Mouse (Mus musculus): ENCODE results near the gene Lurap1. TPM values are rescaled to one million over a fixed set of nuclear protein-coding genes. Genes with fewer than 3 reads are reported as not detected.

Gene Lurap1
- polyA plus RNA-seq, 1 experiment = 0.85 TPM

DNA sequence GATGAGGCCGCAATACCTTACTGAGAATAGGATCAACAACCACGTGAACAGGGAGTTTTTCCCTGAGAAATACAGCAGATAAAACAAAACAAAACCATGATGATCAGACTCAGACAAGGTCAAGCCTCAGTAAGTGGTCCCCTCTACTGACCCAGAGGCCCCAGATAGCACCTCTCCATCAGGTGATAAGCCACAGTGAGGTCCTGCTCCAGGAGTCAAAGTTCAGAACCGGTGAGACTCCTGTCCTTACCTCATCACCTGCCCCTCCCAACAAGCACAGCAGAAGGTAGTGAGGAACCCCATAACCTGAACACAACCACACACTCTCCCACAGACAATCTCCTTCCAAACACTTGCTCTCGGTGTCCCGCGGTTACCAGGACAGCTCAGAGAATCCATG lies 40.4 kb downstream of the Lurap1 start:
- H3K36me3 ChIP-seq (ENCODE audit: control insufficient read depth, insufficient read depth, low read length) = peaks cover under 1% of the 10 kb centered on the region
- H3K4me1 ChIP-seq (ENCODE audit: control insufficient read depth, insufficient read depth, insufficient read length, low read length) = peaks cover 3% of the 10 kb centered on the region; the same call in 1 of the 2 replicates
- no peaks in the 10 kb centered on the region for H3K27me3 ChIP-seq (ENCODE audit: control insufficient read depth, insufficient read depth, low read length)
- TF ChIP-seq POLR2A (IDR thresholded peaks at IDR 0.05; ENCODE audit: low read depth, low read length) (no peak), CTCF (IDR thresholded peaks at IDR 0.05; ENCODE audit: extremely low read depth, insufficient read length, insufficient replicate concordance, low read depth, low read length) (no peak)
- 80% methylated on average over 6 of the region's 6 CpGs for WGBS
- no peak overlapping the region for H3K4me3 ChIP-seq (ENCODE audit: low read depth, low read length)
- no peak overlapping the region for H3K27ac ChIP-seq (ENCODE audit: insufficient read depth, low read depth, low read length)

DNA sequence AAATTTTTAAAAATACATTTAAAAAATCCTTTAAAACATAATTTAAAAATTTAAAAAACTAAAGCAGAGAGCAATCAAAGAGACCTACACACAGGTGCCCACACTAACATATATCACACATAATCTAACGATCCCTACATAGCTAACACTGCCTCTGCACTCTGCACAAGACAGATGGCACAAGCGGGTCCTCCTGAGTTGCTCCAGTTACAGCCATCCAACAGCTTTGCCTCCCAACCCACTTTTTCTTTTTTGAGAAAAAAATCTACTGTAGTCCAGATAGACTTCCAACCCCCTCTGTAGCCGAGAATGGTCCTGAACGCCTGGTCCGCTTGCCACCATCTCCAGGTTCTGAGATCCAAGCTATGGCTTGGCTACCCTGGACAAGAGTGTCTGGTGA lies 45.9 kb downstream of the Lurap1 start:
- Histone ChIP-seq H3K27me3 (ENCODE audit: control insufficient read depth, insufficient read depth, low read length) (no peaks in the 10 kb centered on the region), H3K4me1 (ENCODE audit: control insufficient read depth, insufficient read depth, insufficient read length, low read length) (no peaks in the 10 kb centered on the region), H3K4me3 (ENCODE audit: low read depth, low read length) (no peak overlapping the region), H3K27ac (ENCODE audit: insufficient read depth, low read depth, low read length) (no peak overlapping the region), H3K36me3 (ENCODE audit: control insufficient read depth, insufficient read depth, low read length) (peaks cover 9% of the 10 kb centered on the region; the same call in 1 of the 2 replicates)
- 91% methylated on average over 5 of the region's 5 CpGs for WGBS
- TF ChIP-seq POLR2A (IDR thresholded peaks at IDR 0.05; ENCODE audit: low read depth, low read length) (no peak), CTCF (IDR thresholded peaks at IDR 0.05; ENCODE audit: extremely low read depth, insufficient read length, insufficient replicate concordance, low read depth, low read length) (no peak)

GRCm38 (mm10) chr4:116100959-116101358 lies 50.2 kb downstream of the Lurap1 start:
- WGBS = 62% methylated on average over 7 of the region's 7 CpGs
- no peak overlapping the region for H3K4me3 ChIP-seq (ENCODE audit: low read depth, low read length)

GRCm38 (mm10) chr4:116097211-116097610 lies 53.9 kb downstream of the Lurap1 start:
- H3K36me3 ChIP-seq (ENCODE audit: control insufficient read depth, insufficient read depth, low read length) = peaks cover 64% of the 10 kb centered on the region
- 63% methylated on average over 8 of the region's 8 CpGs for WGBS
- TF ChIP-seq CTCF (IDR thresholded peaks at IDR 0.05; ENCODE audit: extremely low read depth, insufficient read length, insufficient replicate concordance, low read depth, low read length) = no peak
- no peak for TF ChIP-seq POLR2A (IDR thresholded peaks at IDR 0.05; ENCODE audit: low read depth, low read length)
- H3K27ac ChIP-seq (ENCODE audit: insufficient read depth, low read depth, low read length) = no peak overlapping the region
- no peak overlapping the region for H3K4me3 ChIP-seq (ENCODE audit: low read depth, low read length)
- no peaks in the 10 kb centered on the region for H3K27me3 ChIP-seq (ENCODE audit: control insufficient read depth, insufficient read depth, low read length)
- H3K4me1 ChIP-seq (ENCODE audit: control insufficient read depth, insufficient read depth, insufficient read length, low read length) = no peaks in the 10 kb centered on the region

More at GRCm38 (mm10) chr4:116100959-116101358, 50.2 kb downstream of the Lurap1 start:
- no peaks in the 10 kb centered on the region for H3K4me1 ChIP-seq (ENCODE audit: control insufficient read depth, insufficient read depth, insufficient read length, low read length)
- peaks cover 39% of the 10 kb centered on the region for H3K36me3 ChIP-seq (ENCODE audit: control insufficient read depth, insufficient read depth, low read length)
- no peaks in the 10 kb centered on the region for H3K27me3 ChIP-seq (ENCODE audit: control insufficient read depth, insufficient read depth, low read length)
- TF ChIP-seq POLR2A (IDR thresholded peaks at IDR 0.05; ENCODE audit: low read depth, low read length) (no peak), CTCF (IDR thresholded peaks at IDR 0.05; ENCODE audit: extremely low read depth, insufficient read length, insufficient replicate concordance, low read depth, low read length) (no peak)
- no peak overlapping the region for H3K27ac ChIP-seq (ENCODE audit: insufficient read depth, low read depth, low read length)

- Histone ChIP-seq H3K27me3 (ENCODE audit: control insufficient read depth, insufficient read depth, low read length) (no peaks in the 10 kb centered on the region), H3K36me3 (ENCODE audit: control insufficient read depth, insufficient read depth, low read length) (peaks cover 64% of the 10 kb centered on the region), H3K4me1 (ENCODE audit: control insufficient read depth, insufficient read depth, insufficient read length, low read length) (no peaks in the 10 kb centered on the region), H3K4me3 (ENCODE audit: low read depth, low read length) (no peak overlapping the region), H3K27ac (ENCODE audit: insufficient read depth, low read depth, low read length) (no peak overlapping the region)
- 84% methylated on average over 10 of the region's 10 CpGs for WGBS
- TF ChIP-seq CTCF (IDR thresholded peaks at IDR 0.05; ENCODE audit: extremely low read depth, insufficient read length, insufficient replicate concordance, low read depth, low read length) (no peak), POLR2A (IDR thresholded peaks at IDR 0.05; ENCODE audit: low read depth, low read length) (no peak)
Observed at GRCm38 (mm10) chr4:116096291-116096690, 54.8 kb downstream of the Lurap1 start.

DNA sequence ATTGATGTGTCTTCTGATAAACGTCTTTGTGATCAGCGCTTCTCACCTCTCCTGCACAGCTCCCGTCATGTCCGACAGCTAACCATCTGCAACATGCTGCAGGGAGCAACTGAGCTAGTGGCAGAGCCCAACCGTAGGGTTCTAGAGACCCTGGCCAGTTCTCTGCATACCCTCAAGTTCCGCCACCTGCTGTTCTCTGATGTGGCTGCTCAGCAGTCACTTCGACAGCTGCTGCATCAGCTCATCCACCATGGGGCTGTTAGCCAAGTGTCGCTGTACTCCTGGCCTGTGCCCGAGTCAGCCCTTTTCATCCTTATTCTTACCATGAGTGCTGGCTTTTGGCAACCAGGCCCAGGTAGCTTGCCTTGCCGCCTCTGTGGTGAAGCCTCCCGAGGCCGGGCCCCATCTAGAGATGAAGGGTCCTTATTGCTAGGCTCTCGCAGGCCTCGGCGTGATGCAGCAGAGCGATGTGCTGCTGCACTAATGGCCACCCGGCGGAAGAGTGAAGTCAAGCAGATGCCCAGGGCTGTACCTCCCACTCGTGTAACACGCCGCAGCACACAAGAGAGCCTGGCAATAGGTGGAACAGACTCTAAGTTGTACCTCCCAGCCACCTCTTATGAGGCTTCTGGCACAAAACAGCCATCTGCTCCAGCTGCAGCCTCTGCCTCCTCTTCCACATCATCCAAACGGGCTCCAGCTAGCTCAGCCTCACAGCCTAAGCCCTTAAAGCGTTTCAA lies 62.5 kb downstream of the Lurap1 start:
- H3K27me3 ChIP-seq (ENCODE audit: control insufficient read depth, insufficient read depth, low read length) = no peaks in the 10 kb centered on the region
- peaks cover 31% of the 10 kb centered on the region for H3K36me3 ChIP-seq (ENCODE audit: control insufficient read depth, insufficient read depth, low read length)
- no peak for TF ChIP-seq CTCF (IDR thresholded peaks at IDR 0.05; ENCODE audit: extremely low read depth, insufficient read length, insufficient replicate concordance, low read depth, low read length)
- no peak for TF ChIP-seq POLR2A (IDR thresholded peaks at IDR 0.05; ENCODE audit: low read depth, low read length)
- no peak overlapping the region for H3K4me3 ChIP-seq (ENCODE audit: low read depth, low read length)
- H3K4me1 ChIP-seq (ENCODE audit: control insufficient read depth, insufficient read depth, insufficient read length, low read length) = no peaks in the 10 kb centered on the region
- H3K27ac ChIP-seq (ENCODE audit: insufficient read depth, low read depth, low read length) = no peak overlapping the region
- 89% methylated on average over 23 of the region's 23 CpGs for WGBS

Other genes starting within 250 kb of the Lurap1 start
- gene Dmbx1, start 211.4 kb downstream of the Lurap1 start, polyA plus RNA-seq (2012; rRNA removed) = not detected in 2 replicates
- gene Faah, start 133.4 kb downstream of the Lurap1 start, polyA plus RNA-seq (2012; rRNA removed) = 57.9 and 89.2 TPM in 2 replicates
- gene Nsun4, start 97.5 kb downstream of the Lurap1 start, polyA plus RNA-seq (2012; rRNA removed) = 2.7 and 3.7 TPM in 2 replicates
- gene Uqcrh, start 76.3 kb downstream of the Lurap1 start, polyA plus RNA-seq (2012; rRNA removed) = 45.6 and 60.5 TPM in 2 replicates
- 43.2 and 64.7 TPM in 2 replicates for gene Lrrc41, start 76.1 kb downstream of the Lurap1 start, polyA plus RNA-seq (2012; rRNA removed)
- gene Rad54l, start 27.6 kb downstream of the Lurap1 start, polyA plus RNA-seq (2012; rRNA removed) = 0.76 and 1.5 TPM in 2 replicates
- 8.3 and 10.5 TPM in 2 replicates for gene Pomgnt1, start 27.5 kb downstream of the Lurap1 start, polyA plus RNA-seq (2012; rRNA removed)
- gene Tspan1, start 16.3 kb upstream of the Lurap1 start, polyA plus RNA-seq (2012; rRNA removed) = 30.5 and 34.8 TPM in 2 replicates
- not detected in 2 replicates for gene 1700042G07Rik, start 22.0 kb upstream of the Lurap1 start, polyA plus RNA-seq (2012; rRNA removed)
- not detected in 2 replicates for gene Gm49337, start 22.0 kb upstream of the Lurap1 start, polyA plus RNA-seq (2012; rRNA removed)
- gene Pik3r3, start 70.3 kb upstream of the Lurap1 start, polyA plus RNA-seq (2012; rRNA removed) = 1.8 and 2.7 TPM in 2 replicates

All from small intestine, adult 2 months (tissue).